In genomic region chr13:74462699-74463385, GRCm38 (mm10) we compare ENCODE assay signal across 8 mouse cellular contexts. TPM values are rescaled to one million over a fixed set of nuclear protein-coding genes. Genes with fewer than 3 reads are reported as not detected.
DNase-seq lines count a peak whose midpoint lies in the region; ATAC-seq lines count a peak whose summit lies in the region.

No protein-coding gene starts in this region.

- peak; percentile 99 for ATAC-seq in megakaryocyte progenitor cell, adult 5-6 weeks (replicated peaks; ENCODE audit: poor library complexity)

- peak; percentile 97 for DNase-seq in adipocyte (ENCODE audit: low spot score)
- peak; percentile 89 for DNase-seq in embryo, embryonic 10 days (ENCODE audit: low spot score)
- DNase-seq in gastrocnemius, postnatal 10 days = peak; percentile 78
- DNase-seq in induced T-regulatory cell, adult 2 months (ENCODE audit: low read depth) = peak; percentile 89
- peak; percentile 66 to 82 for DNase-seq in left cerebral cortex, adult 9 months (ENCODE audit: low spot score in 2 of 2)
- peak; percentile 73 for DNase-seq in right cerebral cortex, postnatal 14 days
- DNase-seq in urinary bladder, postnatal 36 days (ENCODE audit: low spot score in 2 of 2) = peak; percentile 58 to 80

RNA-seq across cellular contexts. Expression of gene Zfp825, which starts 30.9 kb away (rescaled TPM):
- 1 to 10 TPM; 6.8 to 7.4 TPM for total RNA-seq in gastrocnemius, postnatal 10 days (2021)
- 20.5 and 23.0 TPM in 2 replicates for total RNA-seq in megakaryocyte progenitor cell, adult 5-6 weeks (2015)
- 7.1 and 8.2 TPM in 2 replicates for total RNA-seq in megakaryocyte progenitor cell, adult 5-6 weeks (2017)

Comparison
In these comparisons a context has a peak if more than half of its experiments do, and no peak if none do; other contexts are left out.
1. Peak in every context shown above with its lines: DNase-seq and ATAC-seq.